Mouse (Mus musculus) embryonic facial prominence, embryonic 14.5 days (tissue): ENCODE results near the gene Abcc1. TPM values are rescaled to one million over a fixed set of nuclear protein-coding genes. Genes with fewer than 3 reads are reported as not detected.

Experiments
- ATAC-seq: fragments of 200-750 bp; cut with Nextera tagmentation; 2 replicates; pipeline ENCODE4 v1.8.0; 2017; ENCODE audit warnings: low read depth, moderate number of reproducible peaks, moderate TSS enrichment
- DNase-seq: peaks from one replicate; pipeline ENCODE4 v3.0.0-alpha.2; 2015; ENCODE audit warnings: low spot score
- H3K27ac ChIP-seq: fragments of 300-500 bp; sonication (generic); replicated peaks from 2 replicates; pipeline ENCODE4 v1.5.1; 2014; ENCODE audit warnings: low read depth, mild to moderate bottlenecking, low read length, moderate library complexity
- H3K27me3 ChIP-seq: fragments of 300-500 bp; sonication (generic); replicated peaks from 2 replicates; pipeline ENCODE4 v1.6.1; 2014; ENCODE audit warnings: low read length; ENCODE audit not compliant: control insufficient read depth, insufficient read depth
- H3K36me3 ChIP-seq: fragments of 300-500 bp; sonication (generic); 2 replicates; pipeline ENCODE4 v1.6.1; 2014; ENCODE audit warnings: low read length, mixed read lengths; ENCODE audit not compliant: control insufficient read depth, insufficient read depth
- H3K4me1 ChIP-seq: fragments of 300-500 bp; sonication (generic); 2 replicates; pipeline ENCODE4 v1.6.1; 2014; ENCODE audit warnings: antibody characterized with exemption, low read length; ENCODE audit not compliant: control insufficient read depth, insufficient read depth
- H3K4me2 ChIP-seq: fragments of 300-500 bp; sonication (generic); 2 replicates; pipeline ENCODE4 v1.6.1; 2014; ENCODE audit warnings: low read depth, mild to moderate bottlenecking, low read length, moderate library complexity, mixed read lengths
- H3K4me3 ChIP-seq: fragments of 300-500 bp; sonication (generic); 2 replicates; pipeline ENCODE4 v1.5.1; 2014; ENCODE audit warnings: low read depth, mild to moderate bottlenecking, low read length
- H3K9ac ChIP-seq: fragments of 300-500 bp; sonication (generic); 2 replicates; pipeline ENCODE4 v1.6.1; 2014; ENCODE audit warnings: low read depth, mild to moderate bottlenecking, low read length, moderate library complexity, mixed read lengths
- H3K9me3 ChIP-seq: fragments of 300-500 bp; sonication (generic); 2 replicates; pipeline ENCODE4 v1.6.1; 2016; ENCODE audit warnings: low read length; ENCODE audit not compliant: control insufficient read depth
- WGBS: fragments of 180-500 bp; shearing (Covaris S2); extraction: QIAGEN DNeasy Blood & Tissue Kit; methylation state at CpG from one replicate; pipeline ENCODE4 v1.1.7; 2014; 5-methylcytosine and 5-hydroxymethylcytosine counted together
- polyA plus RNA-seq: library from polyadenylated mRNA; unstranded; fragments of >200 nt; fragmentation: Nextera tagmentation; extraction: Ambion mirVana; gene quantifications from 2 replicates; pipeline ENCODE4 v1.2.1, GENCODE M21; 2014

Abcc1 gene
- polyA plus RNA-seq: 9.7 and 10.4 TPM in 2 replicates

GRCm38 (mm10) chr16:14361362-14362098 lies at the start of gene Abcc1:
Gene Abcc1 (plus strand): TSS chr16:14361558.
- Histone ChIP-seq H3K9ac (peak within 1 kb of the TSS; percentile 84), H3K4me2 (peak within 1 kb of the TSS; percentile 97), H3K4me3 (peak within 1 kb of the TSS; percentile 82), H3K27me3 (no peaks in the 10 kb centered on the region), H3K27ac (peak within 1 kb of the TSS; percentile 65; the same call in 1 of the 2 replicates), H3K4me1 (no peaks in the 10 kb centered on the region), H3K36me3 (no peaks in the 10 kb centered on the region), H3K9me3 (no peaks in the 10 kb centered on the region)
- DNase-seq: peak; percentile 86
- ATAC-seq: peak; percentile 97
- 0% methylated on average over 15 of the region's 64 CpGs for WGBS

GRCm38 (mm10) chr16:14312914-14313313 lies 48.4 kb upstream of the Abcc1 start:
- no peaks in the 10 kb centered on the region for H3K9me3 ChIP-seq
- H3K9ac ChIP-seq: no peak overlapping the region
- H3K4me3 ChIP-seq: no peak overlapping the region
- peaks cover 11% of the 10 kb centered on the region for H3K4me1 ChIP-seq
- no peak overlapping the region for H3K4me2 ChIP-seq
- WGBS: 91% methylated on average over 7 of the region's 7 CpGs
- no peak for ATAC-seq
- H3K27ac ChIP-seq: no peak overlapping the region
- H3K27me3 ChIP-seq: no peaks in the 10 kb centered on the region
- H3K36me3 ChIP-seq: peaks cover 52% of the 10 kb centered on the region
- DNase-seq: no peak

GRCm38 (mm10) chr16:14316884-14317876 lies 44.2 kb upstream of the Abcc1 start, which contains the start of gene Fopnl:
Gene Fopnl (minus strand): TSS chr16:14317405.
- peak; percentile 99 for DNase-seq
- H3K9ac ChIP-seq: peak within 1 kb of the TSS; percentile 82
- H3K4me2 ChIP-seq: peak within 1 kb of the TSS; percentile 79
- H3K27ac ChIP-seq: peak within 1 kb of the TSS; percentile 89
- H3K4me3 ChIP-seq: peak within 1 kb of the TSS; percentile 67
- H3K27me3 ChIP-seq: no peaks in the 10 kb centered on the region
- WGBS: 3% methylated on average over 48 of the region's 51 CpGs
- peaks cover 11% of the 10 kb centered on the region for H3K4me1 ChIP-seq
- H3K9me3 ChIP-seq: no peaks in the 10 kb centered on the region
- H3K36me3 ChIP-seq: peaks cover 20% of the 10 kb centered on the region
- peak; percentile 100 for ATAC-seq

- H3K27me3 ChIP-seq: no peaks in the 10 kb centered on the region
- H3K4me3 ChIP-seq: no peak overlapping the region
- 89% methylated on average over 3 of the region's 3 CpGs for WGBS
- H3K9ac ChIP-seq: no peak overlapping the region
- no peak overlapping the region for H3K4me2 ChIP-seq
- DNase-seq (no peak), ATAC-seq (no peak)
- no peak overlapping the region for H3K27ac ChIP-seq
- peaks cover 11% of the 10 kb centered on the region for H3K4me1 ChIP-seq
- no peaks in the 10 kb centered on the region for H3K9me3 ChIP-seq
- no peaks in the 10 kb centered on the region for H3K36me3 ChIP-seq
Observed at GRCm38 (mm10) chr16:14319681-14320080, 41.7 kb upstream of the Abcc1 start.

GRCm38 (mm10) chr16:14320494-14320893 lies 40.9 kb upstream of the Abcc1 start:
- DNase-seq (no peak), ATAC-seq (no peak)
- 48% methylated on average over 1 of the region's 1 CpGs for WGBS

GRCm38 (mm10) chr16:14328156-14328555 lies 33.2 kb upstream of the Abcc1 start:
- no peak for DNase-seq
- 72% methylated on average over 1 of the region's 1 CpGs for WGBS
- no peaks in the 10 kb centered on the region for H3K27me3 ChIP-seq
- H3K4me3 ChIP-seq: no peak overlapping the region
- no peaks in the 10 kb centered on the region for H3K36me3 ChIP-seq
- H3K27ac ChIP-seq: no peak overlapping the region
- H3K4me1 ChIP-seq: no peaks in the 10 kb centered on the region
- H3K9ac ChIP-seq: no peak overlapping the region
- H3K4me2 ChIP-seq: no peak overlapping the region
- no peaks in the 10 kb centered on the region for H3K9me3 ChIP-seq
- ATAC-seq: no peak

More at GRCm38 (mm10) chr16:14320494-14320893, 40.9 kb upstream of the Abcc1 start:
- H3K9me3 ChIP-seq: no peaks in the 10 kb centered on the region
- H3K36me3 ChIP-seq: no peaks in the 10 kb centered on the region
- no peak overlapping the region for H3K9ac ChIP-seq
- peaks cover 9% of the 10 kb centered on the region for H3K4me1 ChIP-seq
- H3K4me3 ChIP-seq: no peak overlapping the region
- H3K27me3 ChIP-seq: no peaks in the 10 kb centered on the region
- H3K4me2 ChIP-seq: no peak overlapping the region
- H3K27ac ChIP-seq: no peak overlapping the region

- Histone ChIP-seq H3K9ac (no peak overlapping the region), H3K4me2 (no peak overlapping the region), H3K4me3 (no peak overlapping the region), H3K4me1 (no peaks in the 10 kb centered on the region), H3K9me3 (no peaks in the 10 kb centered on the region), H3K27me3 (no peaks in the 10 kb centered on the region), H3K27ac (no peak overlapping the region), H3K36me3 (no peaks in the 10 kb centered on the region)
- no peak for ATAC-seq
- DNase-seq: no peak
- 86% methylated on average over 3 of the region's 3 CpGs for WGBS
Observed at GRCm38 (mm10) chr16:14344967-14345366, 16.4 kb upstream of the Abcc1 start.

GRCm38 (mm10) chr16:14351571-14351970 lies 9.8 kb upstream of the Abcc1 start:
- no peak overlapping the region for H3K4me3 ChIP-seq
- DNase-seq: no peak
- ATAC-seq: no peak
- no peak overlapping the region for H3K4me2 ChIP-seq
- H3K27me3 ChIP-seq: no peaks in the 10 kb centered on the region
- H3K9ac ChIP-seq: no peak overlapping the region
- no peak overlapping the region for H3K27ac ChIP-seq
- H3K36me3 ChIP-seq: no peaks in the 10 kb centered on the region
- H3K4me1 ChIP-seq: no peaks in the 10 kb centered on the region
- no peaks in the 10 kb centered on the region for H3K9me3 ChIP-seq
